Mouse (Mus musculus): ENCODE measurements around the gene Zfp65.
"Not testable (repeated sequence)": the region's sequence is repeated elsewhere in the genome, so short reads cannot be mapped to it uniquely, and the experiment has no call there.

Zfp65 gene

DNA sequence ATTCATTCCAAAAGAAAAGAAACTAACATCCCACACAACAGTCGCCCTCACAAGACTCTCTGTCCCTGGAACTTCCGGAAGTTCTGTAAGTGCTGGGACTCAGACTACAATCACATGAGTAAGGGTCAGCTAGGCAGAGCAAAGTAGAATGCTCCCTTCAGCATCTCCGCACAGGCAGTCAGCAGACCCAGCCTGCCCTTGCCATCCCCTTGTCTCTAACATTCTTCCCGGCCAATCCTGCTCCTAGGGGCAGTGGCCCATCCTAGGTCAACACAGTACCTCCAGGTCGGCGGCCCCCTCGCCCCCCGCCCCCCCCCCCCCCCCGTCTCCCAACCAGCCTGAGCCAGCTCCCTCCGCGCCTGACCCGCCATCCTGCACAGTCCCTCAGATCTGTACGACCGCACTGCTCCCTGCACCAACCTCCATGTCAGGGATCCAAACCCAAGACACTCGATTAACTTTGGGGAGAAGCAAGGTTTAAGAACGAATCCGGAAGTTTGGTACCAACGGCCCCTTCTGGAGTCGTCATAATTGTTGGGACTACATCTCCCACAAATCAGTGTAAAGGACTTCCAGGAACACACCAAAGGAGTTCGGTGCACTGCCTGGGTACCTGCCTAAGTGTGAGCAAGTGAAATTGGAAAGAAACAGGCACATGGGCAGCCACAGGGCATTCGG lies at the start of gene Zfp65:
TSS of gene Zfp65 (minus strand) at position 533 of the 678 bp plus-strand sequence.
- DNase-seq: peak; percentile 72

DNA sequence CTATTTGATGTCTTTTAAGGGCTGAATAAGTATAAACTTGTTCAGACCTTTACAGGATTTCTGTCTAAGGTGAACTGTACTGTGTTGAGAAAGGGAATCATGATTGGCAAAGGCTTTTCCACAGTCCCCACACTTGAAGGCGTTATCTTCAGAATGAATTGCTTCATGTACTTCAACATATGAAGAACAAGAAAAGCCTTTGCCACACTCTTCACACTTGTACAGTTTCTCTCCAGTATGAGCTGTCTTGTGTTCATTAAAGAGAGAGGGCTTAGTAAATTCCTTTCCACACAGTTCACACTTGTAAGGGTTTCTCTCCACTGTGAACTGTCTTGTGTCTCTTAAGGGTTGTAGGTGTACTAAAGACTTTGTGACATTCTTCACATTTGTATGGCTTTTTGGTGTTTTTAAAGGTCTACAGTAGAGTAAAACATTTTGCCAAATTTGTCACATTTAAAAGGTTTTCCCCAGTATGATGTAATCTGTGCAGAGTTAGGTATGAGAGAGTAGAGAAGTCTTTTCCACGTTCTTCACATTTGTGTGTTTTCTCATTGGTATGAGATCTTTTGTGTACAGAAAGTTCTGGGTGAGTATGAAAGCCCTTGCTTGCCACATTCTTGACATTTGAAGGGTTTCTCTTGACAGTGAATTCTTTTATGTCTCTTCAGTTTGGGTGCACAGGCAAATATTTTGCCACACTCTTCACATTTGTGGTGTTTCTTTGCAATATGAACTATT lies 34.2 kb upstream of the Zfp65 start:
- no peak for DNase-seq

DNA sequence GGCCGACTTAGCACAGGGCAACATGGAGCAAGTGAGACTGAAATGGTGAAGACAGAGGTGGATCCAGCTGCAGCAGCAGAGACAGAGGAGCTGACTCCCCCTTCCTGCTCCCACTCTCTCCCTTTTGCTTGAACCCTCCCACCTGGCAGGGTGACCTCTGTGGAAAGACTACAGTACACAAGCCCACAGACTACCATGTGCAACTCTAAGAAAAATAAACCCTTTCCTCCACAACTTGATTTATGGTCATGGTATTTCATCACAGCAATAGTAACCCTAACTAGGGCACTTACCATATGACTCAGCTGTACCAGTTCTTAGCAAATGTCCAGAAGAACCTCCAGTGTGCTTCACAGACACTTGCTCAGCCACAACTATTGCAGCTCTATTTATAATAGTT lies 31.0 kb upstream of the Zfp65 start:
- no peak for DNase-seq

DNA sequence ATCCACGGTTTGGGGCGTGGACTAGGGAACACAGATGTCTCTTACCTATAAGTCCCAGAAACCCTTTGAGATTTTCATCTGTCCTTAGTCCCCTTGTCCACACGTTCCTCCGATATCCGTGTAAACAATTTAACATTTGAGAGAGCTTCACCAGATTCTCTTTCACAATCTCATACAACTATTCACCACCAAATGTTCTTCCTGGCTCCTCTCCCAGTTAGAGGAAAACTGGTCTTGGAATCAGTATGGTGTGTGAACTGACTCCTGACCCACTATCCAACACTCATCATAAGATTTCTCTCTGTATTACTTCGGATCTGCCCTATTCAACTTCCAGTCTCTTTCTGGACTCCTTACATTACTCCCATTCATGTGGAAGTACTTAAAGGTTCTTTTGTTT lies 26.8 kb upstream of the Zfp65 start:
- DNase-seq: no peak

DNA sequence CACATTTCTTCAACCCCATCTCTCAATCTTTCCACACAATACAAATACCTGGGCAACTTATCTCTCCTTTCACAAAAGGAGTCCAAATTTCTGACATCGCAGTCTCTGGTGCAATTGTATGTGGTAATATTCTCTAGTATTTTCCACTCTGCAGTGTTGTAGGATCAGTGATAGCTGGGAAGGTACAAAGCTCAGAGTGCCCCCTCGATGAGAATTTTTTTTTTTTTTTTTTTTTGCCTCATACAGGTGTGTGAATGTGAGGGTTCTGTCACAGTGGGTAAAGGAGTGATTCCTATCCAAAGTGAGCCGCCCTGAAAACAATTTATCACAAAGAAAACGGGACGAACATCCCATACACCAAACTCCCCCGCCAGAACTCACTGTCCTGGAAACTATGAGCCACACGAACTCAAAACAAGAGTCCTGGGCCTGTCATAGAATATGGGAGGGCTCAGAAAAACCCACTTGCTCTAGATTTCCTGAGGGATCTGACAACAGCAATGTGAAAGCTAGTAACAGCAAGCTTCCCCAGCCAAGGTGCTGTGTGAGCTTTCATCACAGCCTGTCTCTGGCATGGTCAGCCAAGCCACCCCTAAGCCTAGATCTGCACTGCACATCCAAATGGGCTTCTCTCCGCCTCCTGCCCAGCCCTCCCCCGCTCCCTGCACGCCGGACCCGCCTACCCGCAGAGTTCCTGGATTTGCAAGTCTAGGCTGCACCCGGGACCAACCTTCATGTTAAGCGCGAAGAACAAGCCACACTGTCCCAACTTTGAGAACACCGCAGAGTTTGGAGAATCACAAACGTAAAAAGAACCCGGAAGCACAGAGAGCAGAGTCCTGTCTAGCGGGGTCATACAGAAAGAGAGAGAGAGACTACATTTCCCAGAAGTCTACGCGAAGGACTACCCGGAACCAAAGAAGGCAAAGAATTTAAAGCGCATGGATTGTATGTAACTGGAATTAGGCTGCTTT lies 25.6 kb upstream of the Zfp65 start, which contains the start of gene Zfp85:
TSS of gene Zfp85 (minus strand) at position 896 of the 974 bp plus-strand sequence.
- DNase-seq: peak; percentile 73

DNA sequence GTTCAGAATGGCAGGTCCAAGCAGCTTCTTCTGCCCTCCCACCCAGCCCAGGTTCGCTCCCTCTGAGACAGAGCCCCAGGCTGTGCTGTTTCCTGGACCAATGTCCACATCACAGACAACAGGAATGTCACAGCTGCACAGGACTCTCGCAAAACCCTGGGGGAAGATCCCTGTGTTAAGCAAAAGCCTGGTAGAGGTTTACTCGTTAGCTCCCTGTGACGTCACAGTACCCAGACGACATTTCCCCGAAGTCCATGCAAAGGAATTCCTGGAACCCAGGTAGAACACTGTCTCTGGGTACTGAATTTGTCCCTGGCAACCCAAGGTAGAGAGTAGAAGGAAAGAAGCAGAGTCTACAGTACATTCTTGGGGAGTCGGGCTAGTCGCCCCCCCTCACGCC lies 14.9 kb upstream of the Zfp65 start:
- DNase-seq: no peak

DNA sequence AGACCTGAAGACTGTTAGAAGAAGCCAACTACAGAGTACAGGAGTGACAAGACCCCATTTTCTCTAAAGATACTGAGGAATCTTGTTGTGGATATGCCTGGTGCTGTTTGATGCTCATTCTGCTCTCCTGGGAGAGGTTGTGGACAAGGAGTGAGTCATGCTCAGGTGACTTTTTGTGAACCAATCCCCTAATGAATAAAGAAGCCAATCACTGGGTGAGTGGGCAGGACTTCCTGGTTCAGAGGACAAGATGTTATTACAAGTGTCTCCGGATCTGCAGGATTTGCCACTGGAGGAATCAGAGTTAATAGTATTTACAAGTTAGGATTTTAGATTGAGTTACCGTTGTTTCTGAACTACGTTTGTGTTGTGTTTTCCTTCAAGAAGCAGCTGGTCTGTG lies 14.0 kb upstream of the Zfp65 start:
- no peak for DNase-seq

DNA sequence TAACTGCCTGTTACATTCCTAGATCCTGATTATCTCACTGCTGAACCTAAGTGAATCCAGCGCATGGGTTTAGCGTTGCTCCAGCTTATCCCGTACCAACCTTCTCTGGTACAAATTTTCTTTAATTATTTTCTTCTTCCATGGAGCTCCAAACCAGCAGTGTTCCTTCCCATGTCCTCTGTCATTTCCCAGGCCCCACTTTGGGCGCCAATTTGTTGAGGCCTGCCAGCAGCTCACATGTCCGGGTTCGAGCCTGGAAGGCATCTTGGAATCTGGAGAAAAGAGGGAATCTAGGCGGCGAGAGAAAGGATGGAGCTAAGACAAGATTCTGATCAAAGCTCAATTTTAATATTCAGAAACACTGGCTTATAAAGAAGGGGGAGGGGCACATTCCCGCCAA lies 5.4 kb upstream of the Zfp65 start:
- not testable (repeated sequence) for DNase-seq

DNA sequence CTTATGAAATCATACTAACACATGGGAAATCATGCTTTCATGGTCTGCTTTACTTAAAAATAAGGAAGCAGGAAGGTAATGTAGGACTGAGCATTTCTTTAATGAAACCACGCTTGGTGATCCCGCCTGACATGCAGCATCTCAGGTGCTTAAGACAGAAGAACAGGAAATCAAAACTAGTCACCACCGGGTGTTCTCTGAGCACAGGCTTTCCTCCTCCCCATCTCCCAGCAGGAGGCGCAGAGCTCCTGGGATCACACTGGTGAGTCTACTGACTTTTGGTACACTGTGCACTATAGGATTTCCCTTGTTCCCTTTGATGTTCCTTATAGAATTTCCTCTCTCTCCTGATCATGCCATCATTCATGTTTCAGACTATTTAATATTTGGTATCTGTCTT lies 468 bp upstream of the Zfp65 start:
- DNase-seq: peak; percentile 45

DNA sequence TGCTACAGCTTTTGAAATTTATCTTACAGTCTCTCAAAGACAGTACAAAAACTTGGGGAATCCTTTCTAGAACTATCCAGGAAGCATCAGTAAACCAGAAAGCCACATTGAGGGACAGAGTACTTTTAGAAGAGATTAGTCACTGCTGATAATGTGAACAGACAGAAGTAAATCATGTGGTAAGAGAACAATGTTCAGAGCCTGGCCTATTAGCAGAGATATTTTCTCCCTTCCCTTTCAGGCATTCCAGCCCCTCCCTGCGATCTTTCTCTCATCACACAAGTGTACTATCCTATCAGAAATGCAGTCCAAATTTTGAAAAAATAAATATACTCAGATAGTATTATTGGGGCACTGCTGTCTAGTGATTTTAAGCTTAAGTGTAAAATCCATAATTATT lies 867 bp downstream of the Zfp65 start:
- DNase-seq: no peak

DNA sequence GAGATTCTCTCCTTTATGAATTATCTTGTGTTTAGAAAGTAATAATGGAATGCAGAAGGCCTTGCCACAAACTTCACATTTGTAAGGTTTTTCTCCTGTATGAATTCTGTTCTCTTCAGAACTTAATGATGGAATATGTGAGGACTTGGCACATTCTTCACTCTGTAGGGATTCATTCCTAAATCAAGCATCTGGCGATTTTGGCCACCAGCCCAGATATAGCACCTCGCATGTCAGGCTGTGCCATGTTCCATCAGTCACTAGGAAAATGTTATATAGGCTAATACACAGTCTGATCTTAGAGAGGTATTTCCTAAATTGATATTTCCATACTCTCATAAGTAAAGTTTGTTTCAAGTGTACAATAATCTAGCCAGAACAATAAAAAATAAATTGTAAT lies 3.6 kb downstream of the Zfp65 start:
- not testable (repeated sequence) for DNase-seq

DNA sequence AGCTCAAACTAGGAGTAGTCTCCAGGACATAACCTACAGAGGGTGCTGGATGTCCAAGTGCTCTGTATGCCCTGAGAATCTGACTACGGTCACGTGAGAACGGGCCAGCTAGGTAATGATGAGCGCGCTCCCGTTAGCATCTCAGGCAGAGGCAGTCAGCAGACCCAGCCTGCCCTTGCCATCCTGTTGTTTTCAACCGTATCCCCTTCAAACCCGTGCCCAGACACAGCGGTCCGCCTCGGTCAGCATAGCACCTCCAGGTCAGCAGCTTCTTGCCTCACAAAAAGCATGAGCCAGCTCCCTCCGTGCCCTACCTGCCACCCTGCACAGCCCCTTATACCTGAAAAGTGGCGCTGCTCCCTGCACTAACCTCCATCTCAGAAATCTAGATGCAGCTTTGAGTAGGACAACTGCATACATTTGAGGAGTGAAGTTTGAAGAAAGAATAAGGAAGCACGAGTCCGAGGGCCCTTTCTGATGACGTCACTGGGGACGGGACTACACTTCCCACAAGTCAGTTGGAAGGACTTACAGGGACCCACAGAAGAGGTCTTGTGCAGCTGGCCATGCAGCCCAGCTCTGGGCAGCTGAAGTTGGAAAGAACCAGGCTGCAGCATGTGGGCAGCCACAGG lies 5.0 kb downstream of the Zfp65 start:
- DNase-seq: peak; percentile 93

DNA sequence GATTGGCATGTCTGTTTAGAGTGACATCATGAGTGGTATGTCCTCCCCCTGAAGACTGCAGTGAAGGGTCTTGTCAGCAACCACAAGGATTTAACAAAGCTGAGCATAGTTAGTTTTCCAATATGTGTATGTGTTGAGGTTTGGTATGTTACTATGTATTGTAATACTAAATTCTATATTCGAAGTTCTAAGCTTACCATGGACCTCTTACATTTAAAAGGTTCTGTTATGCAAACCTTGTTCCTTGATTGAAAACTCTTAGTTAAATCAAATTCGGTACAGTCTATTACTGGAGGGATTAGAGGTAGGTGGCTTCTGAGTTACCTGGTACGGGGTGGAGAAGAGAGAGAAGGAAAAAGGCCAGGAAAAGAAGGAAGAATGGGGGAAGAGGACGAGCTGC lies 42.0 kb downstream of the Zfp65 start, which contains the start of gene Zfp738:
TSS of gene Zfp738 (minus strand) at position 101 of the 400 bp plus-strand sequence.
- no peak for DNase-seq

DNA sequence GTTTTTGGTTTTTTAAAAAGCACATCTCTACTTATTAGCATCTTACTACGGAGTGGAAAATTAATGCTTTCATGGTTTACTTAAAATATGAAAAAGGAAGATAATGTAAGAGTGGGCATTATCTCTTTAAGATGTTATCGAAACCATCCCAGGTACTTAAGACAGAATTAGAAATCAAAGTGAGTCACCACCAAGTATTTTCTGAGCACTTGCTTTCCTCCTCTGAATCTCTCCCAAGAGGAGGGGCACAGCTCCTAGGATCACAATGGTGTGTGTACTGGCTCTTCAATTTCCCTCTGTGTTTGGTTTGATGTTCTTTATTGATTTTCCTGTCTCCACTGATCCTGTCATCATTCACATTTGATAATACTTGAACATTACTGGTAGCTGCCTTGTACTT lies 45.1 kb downstream of the Zfp65 start:
- not testable (repeated sequence) for DNase-seq

DNA sequence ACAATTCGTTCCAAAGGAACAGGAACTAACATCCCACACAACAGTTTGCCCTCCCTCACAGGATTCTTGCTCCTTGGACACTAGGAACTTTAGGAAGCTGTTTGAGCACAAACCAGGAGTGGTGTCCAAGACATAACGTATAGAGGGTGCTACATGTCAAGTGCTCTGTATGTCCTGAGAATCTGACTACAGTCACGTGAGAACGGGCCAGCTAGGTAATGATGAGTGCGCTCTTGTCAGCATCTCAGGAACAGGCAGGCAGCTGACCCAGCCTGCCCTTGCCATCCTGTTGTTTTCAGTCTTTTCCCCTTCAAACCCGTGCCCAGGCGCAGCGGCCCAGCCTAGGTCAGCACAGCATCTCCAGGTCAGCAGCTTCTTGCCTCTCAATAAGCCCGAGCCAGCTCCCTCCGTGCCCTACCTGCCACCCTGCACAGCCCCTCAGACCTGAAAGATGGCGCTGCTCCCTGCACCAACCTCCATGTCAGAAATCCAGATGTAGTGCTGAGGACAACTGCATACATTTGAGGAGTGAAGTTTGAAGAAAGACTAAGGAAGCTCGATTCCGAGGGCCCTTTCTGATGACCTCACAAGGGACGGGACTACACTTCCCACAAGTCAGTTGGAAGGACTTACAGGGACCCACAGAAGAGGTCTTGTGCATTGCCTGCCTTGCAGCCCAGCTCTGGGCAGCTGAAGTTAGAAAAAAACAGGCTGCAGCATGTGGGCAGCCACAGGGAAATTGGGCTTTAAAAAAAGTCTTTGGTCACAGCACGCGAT lies 45.8 kb downstream of the Zfp65 start:
- DNase-seq: peak; percentile 91

DNA sequence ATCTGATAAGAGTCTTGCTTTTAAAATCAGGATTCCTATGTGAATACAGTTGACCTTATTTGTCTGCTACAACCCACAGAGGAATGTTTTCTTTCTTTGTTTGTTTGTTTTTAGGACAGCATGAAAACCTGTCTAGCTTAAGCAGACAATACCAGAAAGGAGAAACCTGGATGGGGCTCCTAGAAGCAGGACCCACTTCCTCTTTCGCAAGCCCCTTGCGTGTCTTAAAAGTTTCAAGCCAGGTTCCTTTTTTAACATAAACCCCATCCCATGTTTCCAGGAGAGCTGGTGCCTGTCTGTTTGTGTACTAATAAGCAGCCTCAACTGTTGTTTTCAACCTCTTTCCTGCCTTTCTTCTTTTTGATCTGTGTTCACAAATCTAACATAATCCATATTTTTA lies 54.1 kb downstream of the Zfp65 start:
- no peak for DNase-seq
